ENCODE assay signal across 15 mouse cellular contexts in the genomic region with DNA sequence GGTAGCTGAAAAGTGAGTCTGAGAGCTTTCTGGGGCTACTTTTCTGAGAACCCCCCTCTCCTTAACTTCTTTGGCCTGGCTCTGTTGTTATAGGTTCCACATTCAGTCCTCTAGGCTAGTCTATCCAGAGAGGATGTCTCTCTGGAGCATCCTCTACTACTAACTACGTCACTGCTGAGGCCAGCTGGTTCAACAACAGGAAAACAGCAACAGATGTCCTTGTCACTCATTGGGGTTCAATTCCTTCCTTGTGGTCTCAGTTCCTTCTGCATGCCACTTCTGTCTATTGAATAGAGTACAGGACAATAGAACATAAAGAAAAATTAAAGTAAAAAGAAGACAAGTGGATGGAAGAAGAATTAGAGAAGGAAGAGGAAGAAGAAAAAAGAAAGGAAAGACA.
"Had no signal": no experiment of that assay in that cellular context is flagged by ENCODE, and none has a peak within 500 bp of the region (broad histone marks: within the 10 kb centered on the region; RNA-seq: fewer than 3 reads in every experiment).

No protein-coding gene starts in this region.

- DNase-seq: retina, postnatal 1 day; right cerebral cortex, adult 18-20 months; right cerebral cortex, postnatal 14 days; right cerebral cortex, postnatal 25 days; right cerebral cortex, postnatal 4 days; spleen, adult 18-20 months; thymus, adult 18-20 months; thymus, adult 2 months; thymus, postnatal 14 days; thymus, postnatal 25 days; thymus, postnatal 36 days; thymus, postnatal 4 days had no signal

- H3K4me2 ChIP-seq: neural tube, embryonic 13.5 days; stomach, embryonic 15.5 days had no signal

- H3K9me3 ChIP-seq: neural tube, embryonic 13.5 days; stomach, embryonic 15.5 days had no signal

- H3K4me3 ChIP-seq: neural tube, embryonic 13.5 days; stomach, embryonic 15.5 days had no signal

- H3K9ac ChIP-seq: neural tube, embryonic 13.5 days; stomach, embryonic 15.5 days had no signal

- H3K27me3 ChIP-seq: neural tube, embryonic 13.5 days; stomach, embryonic 15.5 days had no signal

- H3K27ac ChIP-seq: neural tube, embryonic 13.5 days; stomach, embryonic 15.5 days; stomach, postnatal 0 days had no signal

- H3K4me1 ChIP-seq: neural tube, embryonic 13.5 days; stomach, embryonic 15.5 days had no signal

- H3K36me3 ChIP-seq: neural tube, embryonic 13.5 days; stomach, embryonic 15.5 days had no signal
